Mouse (Mus musculus): ENCODE results near the gene Pparg. TPM values are rescaled to one million over a fixed set of nuclear protein-coding genes. Genes with fewer than 3 reads are reported as not detected.
A peak's percentile ranks its signal among the peaks of the same experiment; 100 is the strongest.

The Pparg gene
- polyA plus RNA-seq, 1 experiment: 6.7 TPM

DNA sequence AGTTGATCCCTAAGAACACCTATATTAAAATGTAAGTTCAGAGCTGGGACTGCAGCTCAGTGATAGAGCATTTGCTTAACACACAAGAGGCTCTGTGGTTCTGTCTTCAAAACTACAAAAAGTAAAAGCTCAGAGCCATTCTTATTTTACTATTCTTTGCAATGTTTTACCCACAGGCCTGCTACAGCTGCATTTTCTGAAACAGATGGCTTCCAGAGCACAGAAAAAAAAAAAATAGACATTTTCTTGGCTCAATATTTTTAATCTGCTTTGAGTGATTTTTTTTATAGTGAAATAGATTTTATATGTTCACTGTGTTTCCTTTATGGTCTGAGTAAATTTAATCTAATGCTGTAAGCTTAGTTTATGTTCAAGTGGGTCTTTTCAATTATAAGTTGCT lies 111.2 kb downstream of the Pparg start:
- Histone ChIP-seq H3K27ac (ENCODE audit: insufficient read depth, low read length) (no peak overlapping the region), H3K4me1 (ENCODE audit: control insufficient read depth, insufficient read depth, low read length) (no peaks in the 10 kb centered on the region; the same call in 1 of the 2 replicates), H3K4me3 (ENCODE audit: insufficient read depth, low read length) (no peak overlapping the region)
- TF ChIP-seq CTCF (IDR thresholded peaks at IDR 0.05; ENCODE audit: borderline replicate concordance, insufficient read depth, low read length) (no peak), POLR2A (IDR thresholded peaks at IDR 0.05; ENCODE audit: low read depth, low read length) (no peak)

DNA sequence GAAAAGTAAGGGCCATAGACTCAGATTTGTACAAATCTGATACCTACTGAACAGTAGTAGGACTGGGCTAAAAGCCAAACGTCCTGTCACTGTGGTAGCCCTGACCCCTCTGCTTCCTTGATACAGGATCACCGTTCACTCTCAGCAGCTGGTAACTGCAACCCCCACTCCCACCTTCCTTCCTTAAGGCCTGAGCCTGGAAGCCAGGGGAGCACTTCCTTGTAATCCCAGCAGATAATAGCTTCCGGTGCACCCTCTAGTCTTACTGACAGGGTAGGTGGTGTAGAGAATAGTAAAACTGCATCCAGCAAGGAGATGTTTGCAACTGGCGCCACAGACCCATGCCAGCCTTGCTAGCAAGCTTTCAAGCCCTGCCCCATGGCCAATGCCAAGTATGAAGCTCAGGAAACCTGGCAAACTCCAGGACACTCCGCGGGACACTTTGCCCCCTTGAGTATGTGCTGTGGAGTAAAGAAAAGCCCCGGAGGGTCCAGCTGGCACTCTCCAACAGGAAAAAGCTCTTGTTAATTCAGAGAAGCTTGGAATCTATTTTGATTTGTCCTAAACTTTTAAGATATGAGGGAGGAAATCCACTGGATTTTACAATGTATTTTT lies 116.4 kb downstream of the Pparg start:
- TF ChIP-seq CTCF (IDR thresholded peaks at IDR 0.05; ENCODE audit: borderline replicate concordance, insufficient read depth, low read length) (no peak), POLR2A (IDR thresholded peaks at IDR 0.05; ENCODE audit: low read depth, low read length) (no peak)

DNA sequence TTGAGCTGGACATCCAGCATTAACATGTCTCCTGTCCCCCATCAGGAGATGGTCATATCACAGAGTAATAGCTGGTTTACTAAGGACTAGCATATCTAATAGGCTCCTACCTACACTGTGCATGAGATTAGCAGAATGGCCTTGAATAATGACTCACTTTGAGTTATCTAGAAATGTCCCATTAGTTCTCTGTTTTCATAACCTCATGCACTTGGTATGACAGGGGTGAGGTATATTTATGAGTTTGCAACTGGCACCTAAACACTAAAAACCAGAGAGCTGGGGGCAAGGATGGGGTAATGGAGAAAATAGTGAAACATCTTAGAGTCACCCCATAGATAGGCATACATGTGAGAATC lies 119.2 kb downstream of the Pparg start:
- no peak overlapping the region for H3K4me3 ChIP-seq (ENCODE audit: insufficient read depth, low read length)
- TF ChIP-seq CTCF (IDR thresholded peaks at IDR 0.05; ENCODE audit: borderline replicate concordance, insufficient read depth, low read length) (no peak), POLR2A (IDR thresholded peaks at IDR 0.05; ENCODE audit: low read depth, low read length) (no peak)
- peak overlapping the region; percentile 26 for H3K27ac ChIP-seq (ENCODE audit: insufficient read depth, low read length)
- peaks cover 8% of the 10 kb centered on the region; the same call in 1 of the 2 replicates for H3K4me1 ChIP-seq (ENCODE audit: control insufficient read depth, insufficient read depth, low read length)

More for the DNA sequence above, 116.4 kb downstream of the Pparg start:
- no peak overlapping the region for H3K4me3 ChIP-seq (ENCODE audit: insufficient read depth, low read length)
- H3K4me1 ChIP-seq (ENCODE audit: control insufficient read depth, insufficient read depth, low read length): 0 out of 2 replicates have a peak, but pooled peaks cover 8% of the 10 kb centered on the region
- H3K27ac ChIP-seq (ENCODE audit: insufficient read depth, low read length): no peak overlapping the region

DNA sequence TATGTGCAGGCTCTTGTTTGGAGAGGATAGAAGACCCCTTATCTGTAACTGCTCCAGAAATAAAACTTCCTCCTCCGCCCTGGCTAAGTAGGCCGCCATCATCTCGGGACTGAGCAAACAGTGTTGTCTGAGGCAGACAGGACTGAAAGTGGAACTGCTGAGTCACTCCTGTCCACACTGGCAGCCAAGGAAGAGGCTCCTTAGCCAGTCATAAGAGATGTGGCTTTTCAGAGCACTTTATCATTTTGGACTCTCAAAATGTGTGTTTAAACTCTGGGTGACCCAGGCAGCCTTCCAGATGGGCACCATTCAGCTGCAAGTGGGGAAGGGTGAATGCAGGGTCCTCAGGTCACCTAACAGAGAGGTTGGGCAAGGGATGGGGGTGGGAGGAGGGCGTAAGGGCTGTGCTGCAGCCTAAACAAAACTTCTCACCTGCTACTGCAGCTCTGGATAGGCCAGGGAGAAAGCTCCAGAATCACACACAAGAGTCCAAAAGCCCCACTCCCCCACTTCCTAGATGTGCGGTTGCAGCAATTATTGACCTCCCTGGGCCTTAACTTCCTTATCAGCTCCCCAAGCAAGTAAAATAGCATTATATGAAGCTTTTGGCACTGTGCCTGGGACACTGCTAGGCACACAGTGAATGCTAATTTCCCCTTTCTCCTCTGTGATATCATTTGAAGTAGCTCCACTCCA lies 119.7 kb downstream of the Pparg start:
- no peak for TF ChIP-seq CTCF (IDR thresholded peaks at IDR 0.05; ENCODE audit: borderline replicate concordance, insufficient read depth, low read length)
- TF ChIP-seq POLR2A (IDR thresholded peaks at IDR 0.05; ENCODE audit: low read depth, low read length): no peak
- Histone ChIP-seq H3K27ac (ENCODE audit: insufficient read depth, low read length) (peak overlapping the region; percentile 26), H3K4me3 (ENCODE audit: insufficient read depth, low read length) (no peak overlapping the region), H3K4me1 (ENCODE audit: control insufficient read depth, insufficient read depth, low read length) (peaks cover 8% of the 10 kb centered on the region; the same call in 1 of the 2 replicates)

DNA sequence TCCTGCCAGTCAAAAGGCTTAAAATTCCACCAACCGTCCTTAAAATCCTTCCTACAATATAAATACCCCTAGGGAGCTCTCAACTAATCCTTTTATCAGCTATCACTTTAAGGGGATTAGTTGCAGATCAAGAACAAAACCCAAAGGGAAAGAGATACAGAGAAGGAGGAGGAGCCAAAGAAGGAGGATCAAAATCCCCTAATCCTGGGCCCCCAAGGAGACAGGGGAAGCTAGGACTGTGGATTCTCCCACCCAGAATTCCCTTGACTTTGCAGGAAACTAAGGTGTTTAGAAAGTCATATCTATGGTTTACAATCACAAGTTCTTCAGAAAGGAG lies 120.2 kb downstream of the Pparg start:
- Histone ChIP-seq H3K4me1 (ENCODE audit: control insufficient read depth, insufficient read depth, low read length) (peaks cover 8% of the 10 kb centered on the region; the same call in 1 of the 2 replicates), H3K27ac (ENCODE audit: insufficient read depth, low read length) (no peak overlapping the region), H3K4me3 (ENCODE audit: insufficient read depth, low read length) (no peak overlapping the region)
- no peak for TF ChIP-seq POLR2A (IDR thresholded peaks at IDR 0.05; ENCODE audit: low read depth, low read length)
- TF ChIP-seq CTCF (IDR thresholded peaks at IDR 0.05; ENCODE audit: borderline replicate concordance, insufficient read depth, low read length): no peak

DNA sequence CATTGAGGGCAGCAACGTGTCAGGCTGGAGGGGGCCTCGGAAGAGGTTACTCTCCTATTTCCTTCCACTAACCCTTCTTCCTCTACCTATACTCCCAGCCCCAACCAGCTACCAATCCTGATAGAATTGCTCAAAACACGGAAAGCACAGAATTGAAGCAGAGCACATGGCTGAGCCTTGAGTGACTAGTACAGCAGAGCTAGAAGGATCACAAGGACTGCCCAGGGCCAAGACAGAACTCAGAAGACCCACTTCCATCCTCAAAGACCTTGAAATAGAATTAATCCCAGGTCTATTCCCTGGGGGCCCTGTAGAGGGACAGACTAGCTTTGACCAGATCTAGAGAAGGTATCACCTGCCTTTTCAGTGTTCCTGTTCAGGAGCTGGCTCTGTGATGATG lies 120.9 kb downstream of the Pparg start:
- Histone ChIP-seq H3K4me3 (ENCODE audit: insufficient read depth, low read length) (no peak overlapping the region), H3K27ac (ENCODE audit: insufficient read depth, low read length) (no peak overlapping the region), H3K4me1 (ENCODE audit: control insufficient read depth, insufficient read depth, low read length) (peaks cover 8% of the 10 kb centered on the region; the same call in 1 of the 2 replicates)
- no peak for TF ChIP-seq CTCF (IDR thresholded peaks at IDR 0.05; ENCODE audit: borderline replicate concordance, insufficient read depth, low read length)
- TF ChIP-seq POLR2A (IDR thresholded peaks at IDR 0.05; ENCODE audit: low read depth, low read length): no peak

DNA sequence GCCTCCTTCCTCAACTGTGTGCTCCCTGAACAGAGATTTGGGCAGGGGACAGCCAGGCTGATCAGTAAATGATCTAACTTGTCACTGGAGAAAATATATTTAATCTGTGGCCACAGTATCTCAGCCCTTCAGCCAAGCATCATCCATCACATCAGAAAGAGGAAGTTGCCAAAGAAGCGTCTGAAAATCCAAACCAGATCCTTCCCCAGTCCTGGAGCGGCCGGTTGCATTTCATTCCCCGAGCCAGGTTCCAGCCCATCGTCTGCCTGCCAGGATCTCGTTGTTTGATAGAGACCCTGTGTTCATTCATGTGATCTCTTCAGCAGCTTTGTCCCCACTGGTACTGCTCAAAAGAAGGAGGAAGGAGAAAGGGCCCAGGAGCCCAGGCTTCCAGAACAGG lies 124.9 kb downstream of the Pparg start:
- H3K4me1 ChIP-seq (ENCODE audit: control insufficient read depth, insufficient read depth, low read length): peaks cover 2% of the 10 kb centered on the region; the same call in 1 of the 2 replicates
- H3K4me3 ChIP-seq (ENCODE audit: insufficient read depth, low read length): no peak overlapping the region
- no peak for TF ChIP-seq POLR2A (IDR thresholded peaks at IDR 0.05; ENCODE audit: low read depth, low read length)
- TF ChIP-seq CTCF (IDR thresholded peaks at IDR 0.05; ENCODE audit: borderline replicate concordance, insufficient read depth, low read length): no peak
- no peak overlapping the region for H3K27ac ChIP-seq (ENCODE audit: insufficient read depth, low read length)

DNA sequence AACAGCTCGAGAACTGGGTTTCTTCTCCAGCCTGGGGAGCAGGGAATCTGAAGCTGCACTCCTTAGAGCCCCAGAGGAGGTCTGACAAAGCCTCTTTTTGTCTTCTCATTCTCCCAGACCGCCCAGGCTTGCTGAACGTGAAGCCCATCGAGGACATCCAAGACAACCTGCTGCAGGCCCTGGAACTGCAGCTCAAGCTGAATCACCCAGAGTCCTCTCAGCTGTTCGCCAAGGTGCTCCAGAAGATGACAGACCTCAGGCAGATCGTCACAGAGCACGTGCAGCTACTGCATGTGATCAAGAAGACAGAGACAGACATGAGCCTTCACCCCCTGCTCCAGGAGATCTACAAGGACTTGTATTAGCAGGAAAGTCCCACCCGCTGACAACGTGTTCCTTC lies 129.1 kb downstream of the Pparg start:
- no peak for TF ChIP-seq POLR2A (IDR thresholded peaks at IDR 0.05; ENCODE audit: low read depth, low read length)
- TF ChIP-seq CTCF (IDR thresholded peaks at IDR 0.05; ENCODE audit: borderline replicate concordance, insufficient read depth, low read length): no peak
- Histone ChIP-seq H3K4me3 (ENCODE audit: insufficient read depth, low read length) (no peak overlapping the region), H3K4me1 (ENCODE audit: control insufficient read depth, insufficient read depth, low read length) (peaks cover 12% of the 10 kb centered on the region; the same call in 1 of the 2 replicates), H3K27ac (ENCODE audit: insufficient read depth, low read length) (no peak overlapping the region)

DNA sequence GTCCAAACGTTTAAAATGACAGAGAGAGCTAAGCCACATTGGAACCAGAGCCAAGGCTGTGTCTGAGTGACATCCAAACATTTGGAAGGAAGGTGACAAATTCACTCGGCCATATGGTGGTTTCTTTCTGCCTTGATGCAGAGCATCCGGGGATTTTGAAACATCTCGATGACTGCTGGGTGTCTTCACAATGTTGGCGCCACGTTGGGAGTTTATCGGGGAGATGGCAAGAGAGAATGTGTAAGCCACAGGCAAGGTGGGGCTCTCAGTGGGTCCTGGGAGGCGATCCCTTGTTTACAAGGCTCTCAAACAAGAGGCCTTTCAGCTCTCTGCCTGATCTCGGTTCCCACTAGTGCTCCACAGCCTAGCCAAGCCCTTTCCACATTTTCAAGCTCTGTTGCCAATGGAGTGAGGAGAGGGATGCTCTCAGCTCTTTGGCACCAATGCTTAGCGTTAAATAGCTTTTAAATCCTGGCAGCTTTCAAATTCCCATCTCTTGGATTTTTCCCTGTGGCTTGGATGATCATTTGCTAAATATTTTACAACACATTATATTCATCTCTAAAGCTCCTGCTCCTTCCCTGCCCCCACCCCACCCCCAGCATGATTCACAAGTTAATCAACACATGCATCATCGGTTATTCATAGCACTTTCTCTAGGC lies 132.3 kb downstream of the Pparg start:
- H3K27ac ChIP-seq (ENCODE audit: insufficient read depth, low read length): peak overlapping the region; percentile 79
- TF ChIP-seq POLR2A (IDR thresholded peaks at IDR 0.05; ENCODE audit: low read depth, low read length) (no peak), CTCF (IDR thresholded peaks at IDR 0.05; ENCODE audit: borderline replicate concordance, insufficient read depth, low read length) (no peak)
- H3K4me3 ChIP-seq (ENCODE audit: insufficient read depth, low read length): no peak overlapping the region
- peaks cover 12% of the 10 kb centered on the region; the same call in 1 of the 2 replicates for H3K4me1 ChIP-seq (ENCODE audit: control insufficient read depth, insufficient read depth, low read length)

DNA sequence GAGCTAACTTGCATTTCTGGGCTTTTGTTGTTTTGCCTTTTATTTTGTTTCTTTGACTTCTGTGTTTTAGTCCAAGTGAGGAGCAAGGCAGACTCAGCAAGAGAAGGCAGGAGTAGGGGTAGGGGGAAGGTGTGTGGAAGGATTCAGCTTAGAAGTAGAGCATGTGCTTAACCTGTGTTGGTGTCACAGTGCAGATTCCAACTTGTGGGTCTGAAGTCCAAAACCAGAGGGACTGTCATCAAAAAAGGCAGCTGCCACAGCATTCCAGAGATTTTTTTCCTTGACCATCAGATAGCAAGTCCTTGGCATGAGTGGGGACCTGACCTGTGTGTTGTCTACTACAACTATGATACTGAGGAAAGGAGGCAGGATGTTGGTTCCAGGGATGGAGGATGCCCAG lies 133.1 kb downstream of the Pparg start:
- Histone ChIP-seq H3K27ac (ENCODE audit: insufficient read depth, low read length) (peak overlapping the region; percentile 74), H3K4me3 (ENCODE audit: insufficient read depth, low read length) (no peak overlapping the region), H3K4me1 (ENCODE audit: control insufficient read depth, insufficient read depth, low read length) (peaks cover 12% of the 10 kb centered on the region; the same call in 1 of the 2 replicates)
- TF ChIP-seq CTCF (IDR thresholded peaks at IDR 0.05; ENCODE audit: borderline replicate concordance, insufficient read depth, low read length) (no peak), POLR2A (IDR thresholded peaks at IDR 0.05; ENCODE audit: low read depth, low read length) (no peak)

Data from embryonic fibroblast, embryonic 13.5 days (primary cell).